Mouse (Mus musculus): ENCODE results near the gene Afp. TPM values are rescaled to one million over a fixed set of nuclear protein-coding genes. Genes with fewer than 3 reads are reported as not detected.

The Afp gene
- polyA plus RNA-seq, 1 experiment: 1.9 TPM

DNA sequence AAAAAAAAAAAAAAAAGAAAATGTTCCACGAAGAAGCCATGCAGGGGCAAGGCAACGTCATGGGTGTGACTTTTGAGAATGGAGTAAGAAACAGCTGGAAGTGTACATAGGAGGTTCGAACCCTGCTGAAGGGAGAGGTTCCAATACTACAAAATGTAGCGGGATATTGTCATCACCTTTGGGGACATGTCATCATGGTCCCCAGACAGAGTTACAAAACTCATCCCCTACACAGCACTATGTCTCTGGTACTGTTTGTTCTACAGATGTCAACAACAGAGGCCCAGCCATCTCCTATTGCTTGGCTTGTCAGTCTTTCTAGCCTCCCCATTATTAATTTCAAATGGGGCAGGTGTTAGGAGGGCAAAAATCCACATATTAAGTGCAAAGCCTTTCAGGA, 16.6 kb upstream of the Afp start:
- Histone ChIP-seq H3K4me3 (replicated peaks) (no peak overlapping the region), H3K9me3 (ENCODE audit: control insufficient read depth, low read length) (no peaks in the 10 kb centered on the region), H3K4me1 (ENCODE audit: control insufficient read depth) (no peaks in the 10 kb centered on the region), H3K36me3 (ENCODE audit: control insufficient read depth) (no peaks in the 10 kb centered on the region), H3K27me3 (ENCODE audit: control insufficient read depth) (no peaks in the 10 kb centered on the region)
- TF ChIP-seq TAL1 (IDR thresholded peaks at IDR 0.05; ENCODE audit: low read length): 0 out of 3 replicates have a peak, but pooled peaks have one; percentile 20
- no peak for TF ChIP-seq GATA1 (IDR thresholded peaks at IDR 0.05; ENCODE audit: low read length)

DNA sequence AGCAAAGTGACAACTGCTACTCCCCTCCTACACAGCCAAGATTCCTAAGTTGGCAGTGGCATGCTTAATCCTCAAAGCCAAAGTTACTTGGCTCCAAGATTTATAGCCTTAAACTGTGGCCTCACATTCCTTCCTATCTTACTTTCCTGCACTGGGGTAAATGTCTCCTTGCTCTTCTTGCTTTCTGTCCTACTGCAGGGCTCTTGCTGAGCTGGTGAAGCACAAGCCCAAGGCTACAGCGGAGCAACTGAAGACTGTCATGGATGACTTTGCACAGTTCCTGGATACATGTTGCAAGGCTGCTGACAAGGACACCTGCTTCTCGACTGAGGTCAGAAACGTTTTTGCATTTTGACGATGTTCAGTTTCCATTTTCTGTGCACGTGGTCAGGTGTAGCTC, 16.2 kb upstream of the Afp start:
- no peaks in the 10 kb centered on the region for H3K27me3 ChIP-seq (ENCODE audit: control insufficient read depth)
- no peaks in the 10 kb centered on the region for H3K36me3 ChIP-seq (ENCODE audit: control insufficient read depth)
- no peaks in the 10 kb centered on the region for H3K4me1 ChIP-seq (ENCODE audit: control insufficient read depth)
- no peak overlapping the region for H3K4me3 ChIP-seq (replicated peaks)
- TF ChIP-seq TAL1 (IDR thresholded peaks at IDR 0.05; ENCODE audit: low read length) (no peak), GATA1 (IDR thresholded peaks at IDR 0.05; ENCODE audit: low read length) (no peak)
- no peaks in the 10 kb centered on the region for H3K9me3 ChIP-seq (ENCODE audit: control insufficient read depth, low read length)

DNA sequence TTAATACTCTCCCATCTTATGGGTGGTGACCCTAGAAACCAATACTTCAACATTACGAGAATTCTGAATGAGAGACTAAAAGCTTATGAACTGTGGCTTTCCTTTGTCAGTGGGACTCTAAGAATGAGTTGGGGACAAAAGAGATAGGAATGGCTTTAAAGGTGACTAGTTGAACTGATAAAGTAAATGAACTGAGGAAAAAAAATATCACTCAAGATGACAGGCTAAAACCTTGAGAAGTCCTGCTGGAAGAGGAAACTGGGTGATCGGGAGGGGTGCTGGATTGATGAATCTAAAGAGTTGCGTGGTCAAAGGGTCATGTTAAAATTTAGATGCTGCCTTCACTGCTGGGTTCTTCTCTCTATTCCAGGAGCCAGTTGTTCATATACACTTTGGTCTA, 13.8 kb upstream of the Afp start:
- no peaks in the 10 kb centered on the region for H3K27me3 ChIP-seq (ENCODE audit: control insufficient read depth)
- TF ChIP-seq TAL1 (IDR thresholded peaks at IDR 0.05; ENCODE audit: low read length) (no peak), GATA1 (IDR thresholded peaks at IDR 0.05; ENCODE audit: low read length) (no peak)
- no peaks in the 10 kb centered on the region for H3K9me3 ChIP-seq (ENCODE audit: control insufficient read depth, low read length)
- no peaks in the 10 kb centered on the region for H3K36me3 ChIP-seq (ENCODE audit: control insufficient read depth)
- H3K4me3 ChIP-seq (replicated peaks): no peak overlapping the region
- H3K4me1 ChIP-seq (ENCODE audit: control insufficient read depth): no peaks in the 10 kb centered on the region

DNA sequence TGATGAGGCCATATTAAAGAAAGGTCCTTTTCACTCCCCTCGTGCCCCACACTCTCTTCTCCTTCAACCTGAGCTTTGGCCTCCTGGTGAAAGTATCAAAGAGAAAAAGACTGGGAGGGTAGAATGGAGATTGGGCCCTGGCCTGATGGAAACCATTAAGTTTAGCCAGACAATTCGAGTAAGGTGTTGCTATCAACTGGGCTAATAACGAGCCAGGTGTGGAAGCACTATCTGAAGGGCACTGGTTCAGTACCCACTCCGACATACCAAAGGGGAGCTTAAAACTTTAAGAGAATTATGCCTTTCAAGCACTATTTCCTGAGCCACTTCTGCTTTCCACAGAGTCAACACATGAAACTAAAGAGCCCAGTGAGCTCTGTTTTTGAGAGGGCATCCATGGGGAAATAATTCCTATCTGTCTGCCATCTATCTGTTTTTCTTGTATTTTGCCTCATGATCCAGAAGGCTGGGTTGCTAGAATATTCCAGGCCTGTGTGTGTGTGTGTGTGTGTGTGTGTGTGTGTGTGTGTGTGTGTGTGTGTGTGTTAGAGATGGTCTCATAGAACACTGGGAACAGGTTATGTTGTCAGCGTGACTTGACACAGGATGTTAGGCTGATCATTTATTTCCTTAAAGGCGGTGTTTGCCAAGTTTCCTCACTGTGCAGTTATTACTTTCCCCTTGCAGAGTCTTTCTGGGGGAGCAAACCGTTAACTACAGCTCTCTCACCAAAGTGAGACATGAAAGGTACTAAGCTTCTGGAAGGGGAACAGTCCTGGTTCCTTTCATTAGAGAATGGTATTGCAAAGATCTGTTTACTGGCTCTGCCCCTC, 13.0 kb upstream of the Afp start:
- no peaks in the 10 kb centered on the region for H3K27me3 ChIP-seq (ENCODE audit: control insufficient read depth)
- H3K36me3 ChIP-seq (ENCODE audit: control insufficient read depth): no peaks in the 10 kb centered on the region
- H3K4me1 ChIP-seq (ENCODE audit: control insufficient read depth): no peaks in the 10 kb centered on the region
- no peak for TF ChIP-seq GATA1 (IDR thresholded peaks at IDR 0.05; ENCODE audit: low read length)
- TF ChIP-seq TAL1 (IDR thresholded peaks at IDR 0.05; ENCODE audit: low read length): no peak
- no peaks in the 10 kb centered on the region for H3K9me3 ChIP-seq (ENCODE audit: control insufficient read depth, low read length)
- no peak overlapping the region for H3K4me3 ChIP-seq (replicated peaks)

DNA sequence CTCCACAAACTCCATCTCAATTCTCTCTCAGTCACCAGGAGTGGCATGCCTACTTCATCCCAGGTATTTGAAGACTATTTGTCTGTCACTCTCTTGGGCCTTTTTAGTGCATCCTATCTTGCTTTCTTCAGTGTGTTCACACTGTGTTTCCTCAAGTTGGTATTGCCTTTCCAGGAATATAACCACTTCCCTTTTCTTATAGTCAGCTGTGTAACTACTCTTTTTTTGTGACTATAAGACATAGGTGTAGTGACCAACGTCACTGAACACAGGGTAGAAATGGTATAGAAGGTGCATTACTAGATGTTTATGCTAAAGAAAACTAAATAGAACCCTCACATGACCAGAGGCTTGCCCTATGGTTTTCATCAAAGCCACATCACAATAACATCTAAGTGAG, 11.7 kb upstream of the Afp start:
- no peaks in the 10 kb centered on the region for H3K4me1 ChIP-seq (ENCODE audit: control insufficient read depth)
- TF ChIP-seq TAL1 (IDR thresholded peaks at IDR 0.05; ENCODE audit: low read length) (no peak), GATA1 (IDR thresholded peaks at IDR 0.05; ENCODE audit: low read length) (no peak)
- no peaks in the 10 kb centered on the region for H3K9me3 ChIP-seq (ENCODE audit: control insufficient read depth, low read length)
- H3K36me3 ChIP-seq (ENCODE audit: control insufficient read depth): no peaks in the 10 kb centered on the region
- H3K27me3 ChIP-seq (ENCODE audit: control insufficient read depth): no peaks in the 10 kb centered on the region
- H3K4me3 ChIP-seq (replicated peaks): no peak overlapping the region

DNA sequence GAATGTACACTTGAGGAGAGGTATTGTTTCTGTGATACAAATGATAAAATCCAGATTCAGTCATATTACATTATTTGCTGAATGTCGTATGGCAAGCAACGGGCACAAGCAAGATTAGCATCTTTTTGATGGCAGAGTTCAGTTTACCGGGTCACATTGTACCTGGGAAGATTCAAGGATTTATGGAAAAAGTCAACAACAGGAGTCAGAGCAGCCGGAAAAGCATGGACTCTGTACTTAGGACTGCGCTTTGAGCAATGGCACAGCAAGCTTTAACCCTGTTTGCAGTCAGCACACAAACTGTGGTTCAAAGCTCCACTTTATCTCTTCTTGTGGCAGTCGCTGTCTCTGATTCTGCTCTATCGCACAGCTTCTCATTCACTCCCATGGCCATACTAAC, 4.9 kb upstream of the Afp start:
- no peaks in the 10 kb centered on the region for H3K27me3 ChIP-seq (ENCODE audit: control insufficient read depth)
- H3K36me3 ChIP-seq (ENCODE audit: control insufficient read depth): no peaks in the 10 kb centered on the region
- H3K9me3 ChIP-seq (ENCODE audit: control insufficient read depth, low read length): no peaks in the 10 kb centered on the region
- H3K4me3 ChIP-seq (replicated peaks): no peak overlapping the region
- no peaks in the 10 kb centered on the region for H3K4me1 ChIP-seq (ENCODE audit: control insufficient read depth)
- TF ChIP-seq GATA1 (IDR thresholded peaks at IDR 0.05; ENCODE audit: low read length) (no peak), TAL1 (IDR thresholded peaks at IDR 0.05; ENCODE audit: low read length) (no peak)

DNA sequence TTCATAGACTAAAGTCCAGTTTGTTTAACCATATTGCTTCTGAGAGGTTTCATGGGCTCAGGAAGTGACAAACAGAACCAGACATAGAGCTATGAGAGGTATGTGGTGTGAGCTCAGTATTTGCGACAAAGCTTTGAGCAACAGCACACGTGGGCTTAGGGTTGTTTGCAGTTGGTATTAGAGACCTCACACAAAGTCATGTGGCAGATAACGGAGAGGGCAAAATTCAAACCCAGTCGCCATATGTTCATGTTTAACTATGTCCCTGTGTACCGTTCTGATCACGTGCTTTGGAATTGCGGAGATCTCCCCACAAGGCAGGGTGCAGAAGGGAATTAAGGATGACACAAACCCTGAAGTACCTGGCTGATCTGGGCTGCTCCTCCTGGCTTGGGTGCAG, 2.2 kb upstream of the Afp start:
- H3K36me3 ChIP-seq (ENCODE audit: control insufficient read depth): no peaks in the 10 kb centered on the region
- no peak for TF ChIP-seq GATA1 (IDR thresholded peaks at IDR 0.05; ENCODE audit: low read length)
- no peak for TF ChIP-seq TAL1 (IDR thresholded peaks at IDR 0.05; ENCODE audit: low read length)
- no peak overlapping the region for H3K4me3 ChIP-seq (replicated peaks)
- H3K27me3 ChIP-seq (ENCODE audit: control insufficient read depth): no peaks in the 10 kb centered on the region
- H3K4me1 ChIP-seq (ENCODE audit: control insufficient read depth): no peaks in the 10 kb centered on the region
- H3K9me3 ChIP-seq (ENCODE audit: control insufficient read depth, low read length): no peaks in the 10 kb centered on the region

DNA sequence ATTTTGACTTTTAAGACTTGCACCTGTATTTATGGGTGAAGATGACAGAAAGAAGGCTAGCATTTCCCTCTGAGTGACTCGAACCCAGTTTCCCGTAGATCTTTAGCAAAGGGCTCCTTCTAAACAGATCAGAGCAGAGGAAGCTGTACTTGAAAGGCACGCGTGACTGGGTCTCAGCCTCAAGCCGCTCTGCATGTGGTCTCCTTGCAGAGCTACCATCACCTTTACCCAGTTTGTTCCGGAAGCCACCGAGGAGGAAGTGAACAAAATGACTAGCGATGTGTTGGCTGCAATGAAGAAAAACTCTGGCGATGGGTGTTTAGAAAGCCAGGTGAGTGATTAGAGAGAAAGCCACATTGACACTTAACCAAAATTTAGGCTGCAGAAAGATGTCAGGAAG, 1.9 kb downstream of the Afp start:
- Histone ChIP-seq H3K36me3 (ENCODE audit: control insufficient read depth) (no peaks in the 10 kb centered on the region), H3K9me3 (ENCODE audit: control insufficient read depth, low read length) (no peaks in the 10 kb centered on the region), H3K4me3 (replicated peaks) (no peak overlapping the region), H3K4me1 (ENCODE audit: control insufficient read depth) (no peaks in the 10 kb centered on the region), H3K27me3 (ENCODE audit: control insufficient read depth) (no peaks in the 10 kb centered on the region)
- no peak for TF ChIP-seq GATA1 (IDR thresholded peaks at IDR 0.05; ENCODE audit: low read length)
- no peak for TF ChIP-seq TAL1 (IDR thresholded peaks at IDR 0.05; ENCODE audit: low read length)

DNA sequence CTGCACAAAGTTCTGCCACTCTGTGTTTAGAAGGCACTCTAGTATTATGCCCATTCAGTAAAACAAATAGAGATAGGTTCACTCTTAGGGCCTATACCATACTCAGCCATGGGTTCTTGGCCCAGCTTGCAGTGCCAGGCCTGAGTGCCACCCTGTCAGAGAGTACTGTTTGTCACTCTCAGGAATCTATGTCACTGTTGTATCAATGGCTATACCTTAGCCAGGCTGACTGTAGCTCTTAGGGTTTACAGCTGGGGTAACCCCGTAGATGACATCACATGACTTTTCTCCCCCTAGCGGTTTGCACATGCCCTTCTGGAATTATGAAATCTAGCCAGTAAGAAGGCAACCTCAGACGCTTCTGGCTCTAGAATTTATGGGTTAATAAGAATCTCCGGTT, 3.8 kb downstream of the Afp start:
- TF ChIP-seq GATA1 (IDR thresholded peaks at IDR 0.05; ENCODE audit: low read length) (no peak), TAL1 (IDR thresholded peaks at IDR 0.05; ENCODE audit: low read length) (no peak)
- Histone ChIP-seq H3K4me1 (ENCODE audit: control insufficient read depth) (no peaks in the 10 kb centered on the region), H3K36me3 (ENCODE audit: control insufficient read depth) (no peaks in the 10 kb centered on the region), H3K4me3 (replicated peaks) (no peak overlapping the region), H3K9me3 (ENCODE audit: control insufficient read depth, low read length) (no peaks in the 10 kb centered on the region), H3K27me3 (ENCODE audit: control insufficient read depth) (no peaks in the 10 kb centered on the region)

DNA sequence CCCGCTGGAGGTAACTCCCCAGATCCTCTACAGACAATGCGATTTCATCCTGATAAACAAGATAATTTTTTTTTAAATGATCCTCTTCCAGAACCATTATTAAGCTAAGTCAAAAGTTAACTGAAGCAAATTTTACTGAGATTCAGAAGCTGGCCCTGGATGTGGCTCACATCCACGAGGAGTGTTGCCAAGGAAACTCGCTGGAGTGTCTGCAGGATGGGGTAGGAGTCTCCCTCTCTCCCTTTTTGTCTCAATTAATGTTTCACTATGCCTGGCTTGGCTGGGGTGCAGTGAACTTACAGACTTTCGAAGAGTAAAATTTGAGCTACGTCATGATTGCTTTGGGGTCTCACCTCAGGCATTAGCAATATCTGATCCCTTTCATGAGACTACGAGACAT, 9.0 kb downstream of the Afp start:
- Histone ChIP-seq H3K9me3 (ENCODE audit: control insufficient read depth, low read length) (no peaks in the 10 kb centered on the region), H3K4me1 (ENCODE audit: control insufficient read depth) (no peaks in the 10 kb centered on the region), H3K4me3 (replicated peaks) (no peak overlapping the region), H3K36me3 (ENCODE audit: control insufficient read depth) (no peaks in the 10 kb centered on the region), H3K27me3 (ENCODE audit: control insufficient read depth) (no peaks in the 10 kb centered on the region)
- TF ChIP-seq GATA1 (IDR thresholded peaks at IDR 0.05; ENCODE audit: low read length) (no peak), TAL1 (IDR thresholded peaks at IDR 0.05; ENCODE audit: low read length) (no peak)

Data from erythroblast, embryonic 14.5 days (primary cell).